Mouse (Mus musculus) hindbrain, postnatal 0 days (tissue): ENCODE measurements at regions not wholly inside any gene's neighbourhood (a gene's known extent, or its start where the extent isn't known, plus 50 kb on each side); places are given as distances from the start of the nearest gene placed in this dataset.
"Not testable (repeated sequence)": the region's sequence is repeated elsewhere in the genome, so short reads cannot be mapped to it uniquely, and the experiment has no call there.

ENCODE experiments used
- ATAC-seq: fragments of 200-750 bp; cut with Nextera tagmentation; 2 replicates; pipeline ENCODE4 v1.8.0; 2017; ENCODE audit warnings: mild to moderate bottlenecking, moderate TSS enrichment, moderate library complexity
- DNase-seq: peaks from one replicate; pipeline ENCODE4 v3.0.0-alpha.2; 2015; ENCODE audit warnings: low spot score
- H3K27ac ChIP-seq: fragments of 300-500 bp; sonication (generic); 2 replicates; pipeline ENCODE4 v1.5.1; 2014; ENCODE audit warnings: mild to moderate bottlenecking
- H3K27me3 ChIP-seq: fragments of 300-500 bp; sonication (generic); 2 replicates; pipeline ENCODE4 v1.6.1; 2014; ENCODE audit warnings: low read length, mixed read lengths; ENCODE audit not compliant: insufficient read depth
- H3K36me3 ChIP-seq: fragments of 300-500 bp; sonication (generic); 2 replicates; pipeline ENCODE4 v1.6.1; 2014; ENCODE audit warnings: low read length, mixed read lengths; ENCODE audit not compliant: insufficient read depth
- H3K4me1 ChIP-seq: fragments of 300-500 bp; sonication (generic); 2 replicates; pipeline ENCODE4 v1.6.1; 2014; ENCODE audit warnings: antibody characterized with exemption, low read length, mixed read lengths; ENCODE audit not compliant: insufficient read depth
- H3K4me2 ChIP-seq: fragments of 300-500 bp; sonication (generic); 2 replicates; pipeline ENCODE4 v1.6.1; 2014; ENCODE audit warnings: low read depth, mild to moderate bottlenecking, low read length, moderate library complexity, mixed read lengths
- H3K4me3 ChIP-seq: fragments of 300-500 bp; sonication (generic); 2 replicates; pipeline ENCODE4 v1.5.1; 2014; ENCODE audit warnings: low read length
- H3K9ac ChIP-seq: fragments of 300-500 bp; sonication (generic); replicated peaks from 2 replicates; pipeline ENCODE4 v1.6.1; 2014; ENCODE audit warnings: mild to moderate bottlenecking, low read length, moderate library complexity, mixed read lengths
- H3K9me3 ChIP-seq: fragments of 300-500 bp; sonication (generic); 2 replicates; pipeline ENCODE4 v1.6.1; 2016; ENCODE audit warnings: low read length, mixed read lengths
- CTCF ChIP-seq: IDR thresholded peaks from 2 replicates; pipeline ENCODE4 v1.5.1; 2016; ENCODE audit warnings: antibody characterized with exemption, control low read depth, low read depth
- WGBS: fragments of 180-500 bp; shearing (Covaris S2); extraction: QIAGEN DNeasy Blood & Tissue Kit; methylation state at CpG from one replicate; pipeline ENCODE4 v1.1.7; 2014; 5-methylcytosine and 5-hydroxymethylcytosine counted together

GRCm38 (mm10) chr6:70227166-70227565 lies 564.9 kb downstream of the Rpia start:
- no peak for DNase-seq
- Histone ChIP-seq H3K9me3 (no peaks in the 10 kb centered on the region), H3K36me3 (no peaks in the 10 kb centered on the region), H3K4me3 (no peak overlapping the region), H3K9ac (no peak overlapping the region), H3K27ac (no peak overlapping the region), H3K4me2 (no peak overlapping the region), H3K27me3 (no peaks in the 10 kb centered on the region), H3K4me1 (no peaks in the 10 kb centered on the region)
- no peak for TF ChIP-seq CTCF
- 69% methylated on average over 4 of the region's 4 CpGs for WGBS
- no peak for ATAC-seq

GRCm38 (mm10) chr6:70216632-70217031 lies 575.4 kb downstream of the Rpia start:
- DNase-seq, H3K9ac ChIP-seq, ATAC-seq, H3K4me3 ChIP-seq, H3K9me3 ChIP-seq, H3K4me2 ChIP-seq, H3K27ac ChIP-seq, H3K4me1 ChIP-seq, H3K36me3 ChIP-seq, H3K27me3 ChIP-seq: not testable (repeated sequence)
- 74% methylated on average over 2 of the region's 2 CpGs for WGBS

GRCm38 (mm10) chr6:70215781-70216180 lies 576.3 kb downstream of the Rpia start:
- not testable (repeated sequence) for DNase-seq, H3K36me3 ChIP-seq, H3K9me3 ChIP-seq, H3K4me3 ChIP-seq, H3K27me3 ChIP-seq, H3K4me1 ChIP-seq, ATAC-seq, H3K9ac ChIP-seq, H3K4me2 ChIP-seq, H3K27ac ChIP-seq
- WGBS = 82% methylated on average over 3 of the region's 3 CpGs
